Mouse (Mus musculus) G1E (cell line): ENCODE measurements around the gene Nrp2. TPM values are rescaled to one million over a fixed set of nuclear protein-coding genes. Genes with fewer than 3 reads are reported as not detected.

ENCODE experiments used
- ATAC-seq: 2 replicates; pipeline ENCODE4 v1.8.0; 2016; ENCODE audit warnings: mild to moderate bottlenecking; ENCODE audit not compliant: insufficient number of reproducible peaks, poor library complexity, low FRiP score, severe bottlenecking; ENCODE audit errors: extremely low read depth
- DNase-seq: peaks from one replicate; pipeline ENCODE4 v3.0.0; 2012; ENCODE audit warnings: low spot score
- H3K27me3 ChIP-seq: 2 replicates; pipeline ENCODE4 v1.6.1; 2012; ENCODE audit warnings: mild to moderate bottlenecking, low read length, inconsistent platforms; ENCODE audit not compliant: insufficient read depth
- H3K36me3 ChIP-seq: replicated peaks from 2 replicates; pipeline ENCODE3; 2012; ENCODE audit warnings: mild to moderate bottlenecking, inconsistent platforms
- H3K4me1 ChIP-seq: 2 replicates; pipeline ENCODE4 v1.6.1; 2012; ENCODE audit warnings: low read depth, low read length, inconsistent platforms, mixed read lengths; ENCODE audit not compliant: insufficient read depth
- H3K4me3 ChIP-seq: 2 replicates; pipeline ENCODE4 v1.5.1; 2012; ENCODE audit warnings: low read depth, mild to moderate bottlenecking, inconsistent platforms, low read length, moderate library complexity, mixed read lengths
- H3K9me3 ChIP-seq: replicated peaks from 2 replicates; pipeline ENCODE4 v1.6.1; 2012; ENCODE audit warnings: inconsistent platforms
- CTCF ChIP-seq: IDR thresholded peaks from 2 replicates; pipeline ENCODE4 v1.5.1; 2012; ENCODE audit warnings: low read depth, low read length, inconsistent platforms, mixed read lengths
- GATA1 ChIP-seq: IDR thresholded peaks from 2 replicates; pipeline ENCODE4 v1.6.1; 2012; ENCODE audit warnings: borderline replicate concordance, low read length, inconsistent platforms, mixed read lengths
- GATA2 ChIP-seq: IDR thresholded peaks from 2 replicates; pipeline ENCODE4 v1.6.1; 2012; ENCODE audit warnings: low read depth, low read length, inconsistent platforms, borderline replicate concordance
- POLR2AphosphoS5 ChIP-seq: IDR thresholded peaks from 2 replicates; pipeline ENCODE4 v1.6.1; 2012; ENCODE audit warnings: low read depth, low read length, inconsistent platforms; ENCODE audit not compliant: insufficient replicate concordance
- TAL1 ChIP-seq: conservative IDR thresholded peaks from 2 replicates; pipeline ENCODE4 v1.6.1; 2012; ENCODE audit warnings: low read depth, low read length, inconsistent platforms, mixed read lengths
- polyA plus RNA-seq: library from polyadenylated mRNA; stranded (reverse); fragments of >175 nt; gene quantifications from 2 replicates; pipeline ENCODE4 v1.2.3, GENCODE M21; 2012
- total RNA-seq, 2 experiments: library from RNA; stranded (forward) in 1 of 2; stranded (reverse) in 1 of 2; fragments of 200-1000 nt in 1 of 2; fragments of >200 nt in 1 of 2; fragmentation: Nextera tagmentation in 1 of 2; gene quantifications; 2 replicates each; pipeline ENCODE4 v1.2.3; 2014 to 2017

Gene Nrp2
- total and polyA plus RNA-seq, 3 experiments = 0.07 to 0.16 TPM; not detected in 1

DNA sequence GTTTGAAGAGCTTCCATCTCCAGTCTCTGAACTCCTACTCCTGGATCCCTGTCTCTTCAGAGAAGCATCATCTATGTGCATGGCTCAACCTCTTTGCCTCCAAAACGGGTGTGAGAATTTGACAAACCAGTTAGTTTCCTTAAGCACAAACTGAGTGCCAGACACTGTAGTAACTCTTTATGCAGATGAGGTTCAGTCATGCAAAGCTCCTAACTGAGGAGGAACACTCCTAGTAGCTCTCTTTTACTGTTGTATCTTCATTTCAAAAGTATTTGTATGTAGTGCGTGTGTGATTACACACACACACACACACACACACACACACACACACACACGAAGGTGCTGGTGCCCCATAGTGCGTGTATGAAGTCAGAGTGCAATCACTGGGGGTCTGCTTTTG lies 32.8 kb downstream of the Nrp2 start:
- Histone ChIP-seq H3K4me1 (peaks cover 7% of the 10 kb centered on the region), H3K9me3 (no peaks in the 10 kb centered on the region), H3K36me3 (no peaks in the 10 kb centered on the region), H3K4me3 (no peak overlapping the region), H3K27me3 (peaks cover 36% of the 10 kb centered on the region)
- DNase-seq = no peak
- TF ChIP-seq CTCF (no peak), GATA2 (no peak), TAL1 (no peak), GATA1 (no peak), POLR2AphosphoS5 (no peak)
- ATAC-seq = no peak

DNA sequence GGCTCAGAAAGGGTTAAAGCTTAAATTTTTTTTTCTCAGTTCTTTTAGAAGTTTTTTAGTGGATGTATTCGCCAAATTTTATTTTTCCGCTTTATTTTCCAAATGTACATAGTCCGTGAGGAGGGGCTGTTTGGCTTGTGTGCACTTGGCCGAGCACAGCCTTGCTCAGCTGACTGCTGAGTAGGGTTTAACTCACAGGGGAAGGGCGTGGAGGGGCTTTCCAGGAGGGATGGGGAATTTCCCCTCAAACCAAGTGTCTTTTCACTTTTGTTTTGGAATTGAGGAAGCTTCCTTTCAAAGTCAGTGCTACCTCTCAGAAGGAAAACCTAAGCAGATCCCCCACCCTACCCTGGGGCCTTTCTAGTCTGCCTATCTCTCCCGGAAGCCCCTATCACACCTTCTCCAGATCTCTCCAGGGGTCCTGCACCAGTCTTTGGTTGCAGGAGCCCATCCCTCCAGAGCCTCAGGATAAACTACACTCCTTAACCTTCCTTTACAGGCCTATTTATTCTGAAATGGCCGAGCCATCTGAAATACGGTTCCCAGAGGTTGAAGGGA lies 33.4 kb downstream of the Nrp2 start:
- no peaks in the 10 kb centered on the region for H3K36me3 ChIP-seq
- no peak for TF ChIP-seq GATA1
- TF ChIP-seq GATA2 = no peak
- TF ChIP-seq CTCF = no peak
- no peak for TF ChIP-seq TAL1
- no peak for TF ChIP-seq POLR2AphosphoS5
- DNase-seq (no peak), ATAC-seq (no peak)
- peaks cover 7% of the 10 kb centered on the region for H3K4me1 ChIP-seq
- H3K9me3 ChIP-seq = no peaks in the 10 kb centered on the region
- peaks cover 36% of the 10 kb centered on the region for H3K27me3 ChIP-seq
- no peak overlapping the region for H3K4me3 ChIP-seq

DNA sequence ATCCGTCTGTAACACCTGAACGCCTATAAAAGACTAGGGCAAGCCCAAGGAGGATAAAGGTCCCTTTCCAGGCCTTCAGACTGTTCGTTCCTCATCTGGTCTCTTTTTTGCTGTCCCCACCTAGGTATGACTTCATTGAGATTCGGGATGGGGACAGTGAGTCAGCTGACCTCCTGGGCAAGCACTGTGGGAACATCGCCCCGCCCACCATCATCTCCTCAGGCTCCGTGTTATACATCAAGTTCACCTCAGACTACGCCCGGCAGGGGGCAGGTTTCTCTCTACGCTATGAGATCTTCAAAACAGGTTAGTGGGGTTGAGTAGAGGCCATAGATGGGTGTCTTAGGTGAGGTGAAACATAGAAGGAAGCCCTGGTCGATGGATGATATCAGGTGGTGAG lies 35.1 kb downstream of the Nrp2 start:
- H3K36me3 ChIP-seq = no peaks in the 10 kb centered on the region
- DNase-seq = no peak
- H3K4me3 ChIP-seq = no peak overlapping the region
- no peaks in the 10 kb centered on the region for H3K9me3 ChIP-seq
- peaks cover 40% of the 10 kb centered on the region for H3K27me3 ChIP-seq
- ATAC-seq = no peak
- TF ChIP-seq TAL1 = no peak
- no peak for TF ChIP-seq GATA2
- no peak for TF ChIP-seq POLR2AphosphoS5
- no peak for TF ChIP-seq CTCF
- TF ChIP-seq GATA1 = no peak
- H3K4me1 ChIP-seq = peaks cover 7% of the 10 kb centered on the region

DNA sequence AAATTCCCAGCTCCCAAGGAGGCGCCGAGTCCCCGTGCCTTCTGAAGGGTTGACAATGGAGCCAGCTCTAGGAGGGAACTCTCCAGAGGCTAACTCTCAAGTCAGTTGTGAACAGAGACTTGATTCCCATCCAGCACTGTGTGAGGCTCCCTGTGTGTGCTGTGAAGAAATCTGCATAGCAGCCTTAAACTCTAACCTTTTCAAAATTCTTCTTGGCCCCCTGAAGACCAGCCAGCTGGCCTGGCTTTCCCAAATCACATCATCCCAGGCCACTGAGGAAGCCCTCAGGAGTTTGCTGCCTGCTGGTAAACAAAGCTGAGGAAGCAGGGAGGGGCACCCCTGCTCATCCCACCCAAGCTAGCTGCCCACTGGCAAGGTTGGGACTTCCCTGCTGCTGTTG lies 39.0 kb downstream of the Nrp2 start:
- no peak for ATAC-seq
- Histone ChIP-seq H3K27me3 (peaks cover 56% of the 10 kb centered on the region), H3K4me1 (peaks cover 7% of the 10 kb centered on the region), H3K4me3 (no peak overlapping the region), H3K36me3 (no peaks in the 10 kb centered on the region), H3K9me3 (no peaks in the 10 kb centered on the region)
- no peak for TF ChIP-seq POLR2AphosphoS5
- TF ChIP-seq GATA2 = no peak
- TF ChIP-seq TAL1 = no peak
- no peak for TF ChIP-seq CTCF
- TF ChIP-seq GATA1 = no peak
- DNase-seq = no peak

DNA sequence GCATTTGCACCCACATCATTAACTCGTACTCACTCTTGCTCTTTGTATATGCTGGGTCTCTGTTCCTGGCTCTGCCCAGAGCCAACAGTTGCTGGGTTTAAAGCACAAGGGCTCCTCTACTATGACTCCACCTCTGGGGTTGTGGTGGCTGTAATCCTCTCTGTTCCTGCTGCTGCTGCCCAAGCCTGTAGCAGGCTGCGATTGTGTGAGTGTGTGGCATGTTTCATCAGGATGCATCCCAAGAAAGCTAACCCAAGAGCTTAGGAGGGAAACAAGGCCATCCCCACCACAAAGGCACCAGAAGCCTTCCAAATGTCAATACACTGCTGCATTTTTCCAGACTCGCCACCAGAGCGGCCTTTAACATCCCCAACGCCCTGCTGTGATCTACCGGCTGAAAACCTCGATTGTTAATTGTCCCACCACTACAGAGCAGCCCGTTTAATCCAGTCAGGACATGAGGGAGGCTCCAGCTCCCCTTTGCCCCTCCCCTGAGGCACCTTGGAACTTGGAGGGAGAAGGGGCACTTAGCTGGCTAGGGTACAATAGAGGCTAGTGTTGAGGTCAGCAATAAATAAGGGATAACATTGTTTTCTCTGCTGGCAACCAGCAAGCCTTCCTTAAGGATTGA lies 40.1 kb downstream of the Nrp2 start:
- H3K4me1 ChIP-seq = peaks cover 2% of the 10 kb centered on the region
- peaks cover 58% of the 10 kb centered on the region for H3K27me3 ChIP-seq
- H3K36me3 ChIP-seq = no peaks in the 10 kb centered on the region
- ATAC-seq (no peak), DNase-seq (no peak)
- no peaks in the 10 kb centered on the region for H3K9me3 ChIP-seq
- no peak overlapping the region for H3K4me3 ChIP-seq
- no peak for TF ChIP-seq CTCF
- no peak for TF ChIP-seq TAL1
- TF ChIP-seq POLR2AphosphoS5 = no peak
- TF ChIP-seq GATA2 = no peak
- TF ChIP-seq GATA1 = no peak

DNA sequence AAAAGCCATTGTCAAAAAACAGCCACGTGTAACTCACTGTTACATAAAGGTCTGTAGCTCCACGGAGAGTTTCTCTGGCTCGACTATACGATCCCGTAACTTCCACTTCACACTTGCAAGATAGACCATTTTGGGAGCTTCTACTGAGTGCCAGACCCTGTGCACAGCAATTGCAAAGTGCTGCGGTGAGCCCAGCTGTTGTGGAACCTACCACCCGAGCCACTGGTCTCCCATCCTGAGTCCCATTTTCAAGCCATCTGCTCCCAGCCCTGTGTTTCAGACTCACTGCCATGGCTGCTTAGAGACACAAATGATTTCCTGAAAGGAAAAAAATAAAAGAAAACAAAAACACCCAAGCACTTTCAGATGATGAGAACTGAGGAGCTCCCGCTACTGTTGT lies 42.8 kb downstream of the Nrp2 start:
- ATAC-seq (no peak), DNase-seq (no peak)
- Histone ChIP-seq H3K36me3 (no peaks in the 10 kb centered on the region), H3K4me3 (no peak overlapping the region), H3K27me3 (peaks cover 67% of the 10 kb centered on the region), H3K9me3 (no peaks in the 10 kb centered on the region), H3K4me1 (peaks cover 5% of the 10 kb centered on the region)
- no peak for TF ChIP-seq POLR2AphosphoS5
- TF ChIP-seq TAL1 = no peak
- no peak for TF ChIP-seq CTCF
- TF ChIP-seq GATA1 = no peak
- no peak for TF ChIP-seq GATA2
